Mouse (Mus musculus) layer of hippocampus, adult 6 months (tissue): Measurements from ENCODE around the gene Olfr888. TPM values are rescaled to one million over a fixed set of nuclear protein-coding genes. Genes with fewer than 3 reads are reported as not detected.

Experiments used
- long read RNA-seq, 2 experiments: library from polyadenylated mRNA; unstranded; transcript quantifications; one replicate each; pipeline ENCODE4 v2.0.0; 2019 to 2020
- polyA plus RNA-seq: library from polyadenylated mRNA; unstranded; fragments of <200 nt; fragmentation: Nextera tagmentation; gene quantifications from 2 replicates; pipeline ENCODE4 v1.2.3, GENCODE M21; 2021

Olfr888 gene
- not detected in 2 replicates for polyA plus RNA-seq
- long read RNA-seq, experiment 1, result 0 reads
- long read RNA-seq, experiment 2, result 0 reads

GRCm38 (mm10) chr9:38107828-38108227 is at the start of gene Olfr888:
Gene Olfr888 (plus strand): TSS chr9:38108128.

GRCm38 (mm10) chr9:38061022-38061421 is 46.9 kb upstream of the Olfr888 start, which contains the start of gene Olfr885:
Gene Olfr885 (plus strand): TSS chr9:38061322.

GRCm38 (mm10) chr9:38083772-38084171 is 24.2 kb upstream of the Olfr888 start, which contains the start of gene Olfr887:
Gene Olfr887 (plus strand): TSS chr9:38084072.

GRCm38 (mm10) chr9:38114898-38115297 is 7.0 kb downstream of the Olfr888 start, which contains the start of gene Olfr889:
Gene Olfr889 (plus strand): TSS chr9:38115198.

GRCm38 (mm10) chr9:38142217-38142616 is 34.3 kb downstream of the Olfr888 start, which contains the start of gene Olfr890:
Gene Olfr890 (plus strand): TSS chr9:38142517.

Other genes starting within 250 kb of the Olfr888 start
- gene Olfr145, start 211.4 kb upstream of the Olfr888 start, polyA plus RNA-seq, result not detected in 2 replicates
- gene Olfr878, start 190.3 kb upstream of the Olfr888 start, polyA plus RNA-seq, result not detected in 2 replicates
- not detected in 2 replicates for gene Olfr881, start 116.3 kb upstream of the Olfr888 start, polyA plus RNA-seq
- not detected in 2 replicates for gene Olfr883, start 82.3 kb upstream of the Olfr888 start, polyA plus RNA-seq
- gene Olfr884, start 61.6 kb upstream of the Olfr888 start, polyA plus RNA-seq, result not detected in 2 replicates
- not detected in 2 replicates for gene Olfr885, start 46.8 kb upstream of the Olfr888 start, polyA plus RNA-seq
- not detected in 2 replicates for gene Olfr887, start 24.1 kb upstream of the Olfr888 start, polyA plus RNA-seq
- 0.15 TPM in 2 replicates for gene Olfr889, start 7.1 kb downstream of the Olfr888 start, polyA plus RNA-seq
- not detected in 2 replicates for gene Olfr890, start 34.4 kb downstream of the Olfr888 start, polyA plus RNA-seq
- not detected in 2 replicates for gene Olfr891, start 72.7 kb downstream of the Olfr888 start, polyA plus RNA-seq
- not detected in 2 replicates for gene Olfr893, start 100.2 kb downstream of the Olfr888 start, polyA plus RNA-seq
- gene Olfr894, start 109.9 kb downstream of the Olfr888 start, polyA plus RNA-seq, result not detected in 2 replicates
- gene Olfr143, start 144.6 kb downstream of the Olfr888 start, polyA plus RNA-seq, result not detected in 2 replicates
- gene Olfr895, start 159.7 kb downstream of the Olfr888 start, polyA plus RNA-seq, result not detected in 2 replicates
- not detected in 2 replicates for gene Olfr896-ps1, start 183.0 kb downstream of the Olfr888 start, polyA plus RNA-seq
- gene Olfr25, start 220.9 kb downstream of the Olfr888 start, polyA plus RNA-seq, result not detected in 2 replicates
- not detected in 2 replicates for gene Olfr898, start 240.3 kb downstream of the Olfr888 start, polyA plus RNA-seq